Mouse (Mus musculus): Measurements from ENCODE around the gene Arl15.
"Not testable (repeated sequence)": the region's sequence is repeated elsewhere in the genome, so short reads cannot be mapped to it uniquely, and the experiment has no call there.

The Arl15 gene

GRCm38 (mm10) chr13:113794039-113794704 lies at the start of gene Arl15:
TSS of gene Arl15 (plus strand) at chr13:113794505.
- peak; percentile 96 to 97 for DNase-seq

- no peak for DNase-seq
These were observed 49.0 kb upstream of the Arl15 start for GRCm38 (mm10) chr13:113745301-113745700.

GRCm38 (mm10) chr13:113750766-113751165 lies 43.5 kb upstream of the Arl15 start:
- no peak for DNase-seq

GRCm38 (mm10) chr13:113754731-113755689 lies 39.3 kb upstream of the Arl15 start:
- no peak for DNase-seq

- DNase-seq: no peak
These were observed 38.5 kb upstream of the Arl15 start for GRCm38 (mm10) chr13:113755779-113756178.

GRCm38 (mm10) chr13:113761717-113762116 lies 32.6 kb upstream of the Arl15 start:
- DNase-seq: no peak

GRCm38 (mm10) chr13:113762766-113763516 lies 31.4 kb upstream of the Arl15 start:
- DNase-seq: no peak

GRCm38 (mm10) chr13:113765411-113765810 lies 28.9 kb upstream of the Arl15 start:
- no peak for DNase-seq

GRCm38 (mm10) chr13:113769829-113770228 lies 24.5 kb upstream of the Arl15 start:
- DNase-seq: no peak

- DNase-seq: no peak
These were observed 24.0 kb upstream of the Arl15 start for GRCm38 (mm10) chr13:113770340-113770739.

GRCm38 (mm10) chr13:113771340-113771739 lies 23.0 kb upstream of the Arl15 start:
- DNase-seq: no peak

- DNase-seq: no peak
These were observed 19.5 kb upstream of the Arl15 start for GRCm38 (mm10) chr13:113774799-113775198.

- no peak for DNase-seq
These were observed 18.8 kb upstream of the Arl15 start for GRCm38 (mm10) chr13:113775244-113776140.

GRCm38 (mm10) chr13:113785803-113786202 lies 8.5 kb upstream of the Arl15 start:
- DNase-seq: no peak

- no peak for DNase-seq
These were observed 7.2 kb upstream of the Arl15 start for GRCm38 (mm10) chr13:113787136-113787535.

GRCm38 (mm10) chr13:113790016-113790415 lies 4.3 kb upstream of the Arl15 start:
- DNase-seq: not testable (repeated sequence)

- DNase-seq: no peak
These were observed 668 bp upstream of the Arl15 start for GRCm38 (mm10) chr13:113793637-113794036.

GRCm38 (mm10) chr13:113794705-113795655 lies 675 bp downstream of the Arl15 start:
- DNase-seq: no peak

GRCm38 (mm10) chr13:113797378-113797777 lies 3.1 kb downstream of the Arl15 start:
- DNase-seq: no peak

- no peak for DNase-seq
These were observed 5.1 kb downstream of the Arl15 start for GRCm38 (mm10) chr13:113799361-113799760.

GRCm38 (mm10) chr13:113800246-113800645 lies 5.9 kb downstream of the Arl15 start:
- no peak for DNase-seq

All from spleen, adult 18-20 months (tissue).